Mouse (Mus musculus) kidney, adult 2 months (tissue): ENCODE results near the gene Rab23. TPM values are rescaled to one million over a fixed set of nuclear protein-coding genes. Genes with fewer than 3 reads are reported as not detected.

Experiments used
- DNase-seq: peaks from one replicate; pipeline ENCODE4 v3.0.0; 2021
- H3K27ac ChIP-seq: fragments of 200-500 bp; 2 replicates; pipeline ENCODE4 v1.5.1; 2012; ENCODE audit warnings: low read depth, low read length, control low read depth, inconsistent platforms; ENCODE audit not compliant: insufficient read depth
- H3K27me3 ChIP-seq: fragments of 200-500 bp; replicated peaks from 2 replicates; pipeline ENCODE4 v1.6.1; 2012; ENCODE audit warnings: mild to moderate bottlenecking, moderate library complexity, low read length, inconsistent platforms; ENCODE audit not compliant: control insufficient read depth, insufficient read depth
- H3K36me3 ChIP-seq: fragments of 200-500 bp; 2 replicates; pipeline ENCODE4 v1.6.1; 2012; ENCODE audit warnings: mild to moderate bottlenecking, moderate library complexity, low read length, inconsistent platforms; ENCODE audit not compliant: control insufficient read depth, insufficient read depth
- H3K4me1 ChIP-seq: fragments of 200-500 bp; 2 replicates; pipeline ENCODE4 v1.6.1; 2011; ENCODE audit warnings: low read length; ENCODE audit not compliant: control insufficient read depth, insufficient read depth
- H3K4me3 ChIP-seq: fragments of 200-500 bp; 2 replicates; pipeline ENCODE4 v1.5.1; 2011; ENCODE audit warnings: mild to moderate bottlenecking, low read depth, low read length, control low read depth; ENCODE audit not compliant: insufficient read depth
- CTCF ChIP-seq: fragments of 200-500 bp; conservative IDR thresholded peaks from 2 replicates; pipeline ENCODE4 v1.5.1; 2011; ENCODE audit warnings: low read depth, mild to moderate bottlenecking, control low read depth, low read length, moderate library complexity, mixed read lengths; ENCODE audit not compliant: insufficient read depth, insufficient read length
- POLR2A ChIP-seq: fragments of 200-500 bp; IDR thresholded peaks from one replicate; pipeline ENCODE4 v1.6.1; 2011; ENCODE audit warnings: low read depth, low read length, control low read depth
- WGBS: fragments of 180-500 bp; shearing (Covaris S2); methylation state at CpG from one replicate; pipeline ENCODE4 v1.1.7; 2018; 5-methylcytosine and 5-hydroxymethylcytosine counted together
- polyA plus RNA-seq: library from polyadenylated mRNA; depleted of rRNA; stranded (reverse); fragments of >200 nt; gene quantifications from 2 replicates; pipeline ENCODE4 v1.2.3, GENCODE M21; 2012

The Rab23 gene
- polyA plus RNA-seq, 1 experiment: 7.3 TPM

GRCm38 (mm10) chr1:33756258-33757032 lies 36.8 kb downstream of the Rab23 start:
- Histone ChIP-seq H3K4me1 (peaks cover 24% of the 10 kb centered on the region; the same call in 1 of the 2 replicates), H3K4me3 (peak overlapping the region; percentile 76), H3K27me3 (no peaks in the 10 kb centered on the region), H3K27ac (peak overlapping the region; percentile 57), H3K36me3 (no peaks in the 10 kb centered on the region)
- TF ChIP-seq CTCF: no peak
- no peak for TF ChIP-seq POLR2A
- DNase-seq: peak; percentile 20
- 21% methylated on average over 18 of the region's 18 CpGs for WGBS

- H3K4me1 ChIP-seq: peaks cover 24% of the 10 kb centered on the region; the same call in 1 of the 2 replicates
- peak overlapping the region; percentile 57 for H3K27ac ChIP-seq
- TF ChIP-seq CTCF (no peak), POLR2A (no peak)
- no peaks in the 10 kb centered on the region for H3K27me3 ChIP-seq
- no peaks in the 10 kb centered on the region for H3K36me3 ChIP-seq
- peak overlapping the region; percentile 76 for H3K4me3 ChIP-seq
- DNase-seq: peak; percentile 20
- 2% methylated on average over 14 of the region's 14 CpGs for WGBS
Measured at GRCm38 (mm10) chr1:33757033-33757413, 37.3 kb downstream of the Rab23 start.

GRCm38 (mm10) chr1:33757491-33758041 lies 37.9 kb downstream of the Rab23 start, which contains the start of gene Bag2:
Bag2 (minus strand) TSS chr1:33757795.
- peak within 1 kb of the TSS; percentile 76 for H3K4me3 ChIP-seq
- under 1% methylated on average over 61 of the region's 61 CpGs for WGBS
- H3K4me1 ChIP-seq: peaks cover 24% of the 10 kb centered on the region; the same call in 1 of the 2 replicates
- no peaks in the 10 kb centered on the region for H3K36me3 ChIP-seq
- H3K27me3 ChIP-seq: no peaks in the 10 kb centered on the region
- no peak for TF ChIP-seq POLR2A
- TF ChIP-seq CTCF: no peak
- peak; percentile 62 for DNase-seq
- H3K27ac ChIP-seq: peak within 1 kb of the TSS; percentile 57

- H3K4me3 ChIP-seq: no peak overlapping the region
- no peaks in the 10 kb centered on the region for H3K27me3 ChIP-seq
- no peaks in the 10 kb centered on the region for H3K36me3 ChIP-seq
- WGBS: 68% methylated on average over 4 of the region's 4 CpGs
- H3K27ac ChIP-seq: no peak overlapping the region
- peaks cover 22% of the 10 kb centered on the region; the same call in 1 of the 2 replicates for H3K4me1 ChIP-seq
- no peak for DNase-seq
- TF ChIP-seq CTCF: no peak
- TF ChIP-seq POLR2A: no peak
Measured at GRCm38 (mm10) chr1:33758488-33758887, 38.8 kb downstream of the Rab23 start.

- 72% methylated on average over 2 of the region's 2 CpGs for WGBS
- Histone ChIP-seq H3K27me3 (no peaks in the 10 kb centered on the region), H3K27ac (no peak overlapping the region), H3K4me1 (peaks cover 13% of the 10 kb centered on the region; the same call in 1 of the 2 replicates), H3K4me3 (no peak overlapping the region), H3K36me3 (peaks cover under 1% of the 10 kb centered on the region; the same call in 1 of the 2 replicates)
- no peak for DNase-seq
- no peak for TF ChIP-seq POLR2A
- no peak for TF ChIP-seq CTCF
Measured at GRCm38 (mm10) chr1:33763826-33764225, 44.1 kb downstream of the Rab23 start.

- Histone ChIP-seq H3K4me1 (peaks cover 13% of the 10 kb centered on the region; the same call in 1 of the 2 replicates), H3K27ac (no peak overlapping the region), H3K36me3 (peaks cover 1% of the 10 kb centered on the region; the same call in 1 of the 2 replicates), H3K27me3 (no peaks in the 10 kb centered on the region), H3K4me3 (no peak overlapping the region)
- WGBS: 86% methylated on average over 11 of the region's 11 CpGs
- TF ChIP-seq CTCF (no peak), POLR2A (no peak)
- DNase-seq: no peak
Measured at GRCm38 (mm10) chr1:33765468-33766080, 45.9 kb downstream of the Rab23 start.
